Mouse (Mus musculus) adipocyte (in vitro differentiated cells): ENCODE measurements at regions not wholly inside any gene's neighbourhood (a gene's known extent, or its start where the extent isn't known, plus 50 kb on each side); places are given as distances from the start of the nearest gene placed in this dataset.

Source experiments
- DNase-seq: peaks from one replicate; pipeline ENCODE4 v3.0.0-alpha.2; 2016; ENCODE audit warnings: low spot score

DNA sequence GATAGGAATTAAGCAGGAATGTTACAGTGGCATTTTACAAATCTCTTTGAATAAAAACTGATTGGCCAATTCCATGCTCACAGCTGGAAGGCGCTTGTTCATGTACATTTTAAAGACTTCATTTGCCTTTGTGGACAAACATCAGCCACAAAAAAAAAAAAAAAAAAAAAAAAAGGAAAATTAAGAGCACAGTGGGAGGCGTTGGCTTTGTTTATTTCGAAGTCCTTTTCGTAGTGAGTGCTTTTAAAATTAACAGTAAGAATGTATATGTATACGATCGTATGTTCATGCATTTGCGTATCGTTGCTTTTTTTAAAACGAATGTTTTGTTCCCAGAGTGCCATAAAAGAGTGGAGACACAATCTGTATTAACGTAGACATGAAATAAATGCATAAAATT is 250.6 kb upstream of the Nfe2l3 start:
- DNase-seq: no peak

DNA sequence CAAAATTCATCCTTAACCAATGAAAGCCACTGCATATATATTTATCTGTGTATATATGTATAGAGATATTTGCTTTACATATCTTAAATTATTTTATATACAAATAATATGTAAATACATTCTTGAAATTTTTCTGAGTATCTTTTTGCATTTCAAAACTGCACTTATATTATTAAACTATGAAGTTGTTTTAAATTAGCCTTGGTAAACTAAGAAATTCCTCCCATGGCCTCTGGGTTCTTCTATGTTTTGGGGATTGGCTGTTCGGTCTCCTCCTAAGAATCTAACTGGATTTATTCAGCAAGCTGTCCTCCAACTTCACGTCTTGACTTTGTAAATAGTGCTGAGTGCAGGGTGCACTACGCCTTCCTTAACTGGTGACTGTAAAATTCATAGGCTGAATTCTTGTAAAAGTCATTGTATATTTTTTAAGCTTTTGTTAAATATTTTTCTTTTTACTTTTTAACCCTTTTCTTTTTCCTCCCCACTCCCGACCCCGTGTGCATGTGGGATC is 249.6 kb upstream of the Nfe2l3 start:
- DNase-seq: no peak

DNA sequence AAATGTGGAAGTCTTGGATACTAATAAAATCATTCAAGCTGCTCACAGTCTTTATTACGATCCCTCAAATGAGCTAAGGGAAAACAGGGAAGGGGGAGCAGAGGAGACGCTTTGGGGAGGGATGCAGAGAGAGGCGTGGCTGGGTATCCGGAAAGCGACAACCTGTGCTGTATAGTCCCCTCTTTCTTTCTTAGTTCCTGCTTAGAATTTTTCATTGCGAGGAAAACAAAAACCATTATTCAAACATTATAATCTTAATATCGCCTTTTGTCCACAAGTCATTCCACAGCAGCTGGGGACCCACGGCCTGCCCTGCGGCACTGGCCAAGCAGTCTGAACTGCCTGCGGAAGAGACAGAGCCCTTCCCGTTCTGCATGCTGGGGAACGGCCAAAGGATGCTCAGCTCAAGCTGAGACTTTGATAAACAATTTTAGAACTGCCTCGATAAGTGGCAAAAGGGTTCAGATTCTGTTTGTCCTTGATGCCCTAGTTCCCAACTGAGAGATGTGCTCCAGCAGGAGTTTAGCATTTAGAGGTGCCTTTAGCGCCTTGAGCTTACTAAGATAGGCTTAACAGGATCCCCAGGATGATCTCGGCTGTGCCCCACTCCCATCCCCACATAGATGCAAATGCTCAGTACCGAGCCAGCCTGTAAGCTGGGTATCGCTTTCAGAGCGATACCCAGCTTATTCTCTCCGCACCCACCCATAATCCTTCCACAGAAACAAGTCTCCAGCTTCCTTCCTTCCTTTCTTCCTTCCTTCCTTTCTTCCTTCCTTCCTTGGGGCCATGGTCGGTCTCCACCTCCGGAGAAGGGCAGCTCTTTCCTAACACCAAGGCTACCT is 248.7 kb upstream of the Nfe2l3 start:
- DNase-seq: no peak

DNA sequence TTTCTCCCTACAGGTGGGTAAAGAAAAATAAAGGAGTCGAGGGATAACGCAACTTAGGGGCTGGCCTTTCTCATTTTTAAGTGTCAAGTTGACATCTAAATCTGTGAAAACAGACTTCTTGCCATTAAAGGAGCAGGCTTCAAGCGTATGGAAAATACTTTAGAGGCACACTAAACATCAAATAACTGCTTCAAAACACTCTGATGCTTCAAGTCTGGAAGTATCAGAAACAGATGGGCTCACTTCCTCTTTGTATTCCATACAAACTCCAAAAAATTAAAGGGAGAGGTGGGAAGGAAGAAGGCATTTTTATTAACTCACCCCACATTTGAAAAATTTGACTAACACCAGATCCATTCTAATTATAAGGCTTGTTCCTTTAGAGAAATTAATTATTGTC is 248.0 kb upstream of the Nfe2l3 start:
- no peak for DNase-seq

DNA sequence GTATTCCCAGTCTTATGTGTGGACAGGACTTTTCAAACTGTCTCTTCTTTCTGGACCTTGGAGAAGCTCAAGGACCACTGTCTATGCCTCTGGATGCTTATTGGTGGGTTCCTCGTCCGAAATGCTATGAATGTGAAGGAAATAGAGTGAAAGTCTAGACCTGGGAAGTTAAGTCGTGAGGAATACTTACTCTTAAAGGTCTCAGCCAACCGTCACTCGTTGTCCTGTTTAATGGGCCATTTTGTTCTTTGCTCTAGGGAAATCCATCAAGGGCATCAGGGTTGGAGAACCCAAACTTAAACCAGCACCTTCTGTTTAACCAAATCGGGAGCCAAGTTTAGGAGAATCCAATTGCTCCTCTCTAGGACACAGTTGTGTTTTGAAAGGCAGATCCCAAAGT is 247.3 kb upstream of the Nfe2l3 start:
- DNase-seq: no peak

DNA sequence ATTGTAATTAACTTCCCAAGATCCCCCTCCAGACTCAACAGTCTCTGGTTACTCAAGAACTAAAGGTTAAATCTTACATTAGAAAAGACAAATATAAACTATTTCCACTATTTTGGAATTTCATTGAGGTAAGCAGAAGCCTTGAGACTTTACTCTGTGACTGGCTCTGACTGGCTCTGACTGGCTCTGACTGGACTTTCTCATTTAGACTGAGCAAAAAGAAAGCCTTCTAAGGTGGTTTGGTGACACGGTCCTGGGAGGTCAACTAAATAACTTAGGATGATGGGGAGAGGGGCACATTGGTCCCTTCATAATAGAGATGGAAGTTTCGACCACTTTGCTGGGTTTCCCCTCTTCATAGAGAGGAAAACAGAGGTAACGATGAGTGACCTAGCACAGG is 243.3 kb upstream of the Nfe2l3 start:
- no peak for DNase-seq

DNA sequence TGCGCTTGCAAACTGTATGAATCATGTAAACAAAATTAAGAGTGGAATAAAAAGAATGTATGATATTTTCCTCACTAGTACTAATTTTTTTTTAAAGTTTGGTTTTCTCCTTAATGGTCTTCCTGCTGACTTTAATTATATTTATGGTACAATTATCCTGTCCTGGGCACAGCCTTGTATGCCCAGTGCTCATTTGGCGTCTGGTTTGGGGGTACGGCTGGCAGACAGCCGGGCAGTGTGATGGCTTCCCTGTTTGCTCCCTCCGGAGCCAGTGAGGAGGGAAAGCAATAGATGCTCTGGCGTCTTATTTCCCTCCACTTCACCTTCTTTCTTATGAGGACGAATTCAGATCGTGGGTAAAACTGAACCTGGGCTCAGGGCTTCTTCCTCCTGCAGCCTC is 239.6 kb upstream of the Nfe2l3 start:
- no peak for DNase-seq

DNA sequence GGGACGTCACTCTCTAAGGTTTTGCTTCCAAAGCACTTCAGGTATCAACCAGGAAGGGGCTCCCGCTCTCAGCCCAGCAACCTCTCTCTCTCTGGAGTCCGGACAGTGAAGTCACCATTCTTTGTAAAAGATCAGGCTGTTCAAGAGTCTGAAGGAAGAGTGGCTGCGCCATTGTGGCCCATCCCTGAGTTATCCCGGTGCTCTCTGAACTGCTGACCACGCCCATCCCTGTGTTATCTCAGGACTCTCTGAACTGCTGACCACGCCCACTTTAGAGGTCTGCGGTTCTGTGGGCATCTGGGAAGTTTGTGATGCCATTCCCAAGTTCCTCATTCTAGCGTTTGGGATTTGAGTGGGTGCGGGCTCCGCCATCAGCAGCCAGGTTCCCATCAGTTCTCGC is 239.1 kb upstream of the Nfe2l3 start:
- DNase-seq: no peak

DNA sequence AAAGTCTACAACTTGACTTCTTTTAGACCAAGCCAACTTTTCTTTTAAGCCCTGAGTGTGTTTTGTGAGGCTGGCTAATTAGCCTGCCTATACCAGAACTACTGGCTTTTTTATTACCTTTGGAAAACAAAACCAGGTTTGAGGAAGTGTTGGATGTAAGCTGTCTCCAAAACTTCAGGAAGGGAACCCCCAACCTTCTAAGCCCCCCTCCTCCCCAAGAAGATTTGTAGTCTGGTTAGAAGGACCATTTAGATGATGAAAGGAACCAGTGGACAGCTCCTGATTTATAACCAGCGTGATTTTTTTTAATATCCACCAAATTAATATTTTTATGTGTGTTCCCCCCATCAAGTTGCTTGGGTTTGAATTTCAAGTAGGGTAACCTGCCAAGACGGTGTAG is 236.1 kb upstream of the Nfe2l3 start:
- no peak for DNase-seq

DNA sequence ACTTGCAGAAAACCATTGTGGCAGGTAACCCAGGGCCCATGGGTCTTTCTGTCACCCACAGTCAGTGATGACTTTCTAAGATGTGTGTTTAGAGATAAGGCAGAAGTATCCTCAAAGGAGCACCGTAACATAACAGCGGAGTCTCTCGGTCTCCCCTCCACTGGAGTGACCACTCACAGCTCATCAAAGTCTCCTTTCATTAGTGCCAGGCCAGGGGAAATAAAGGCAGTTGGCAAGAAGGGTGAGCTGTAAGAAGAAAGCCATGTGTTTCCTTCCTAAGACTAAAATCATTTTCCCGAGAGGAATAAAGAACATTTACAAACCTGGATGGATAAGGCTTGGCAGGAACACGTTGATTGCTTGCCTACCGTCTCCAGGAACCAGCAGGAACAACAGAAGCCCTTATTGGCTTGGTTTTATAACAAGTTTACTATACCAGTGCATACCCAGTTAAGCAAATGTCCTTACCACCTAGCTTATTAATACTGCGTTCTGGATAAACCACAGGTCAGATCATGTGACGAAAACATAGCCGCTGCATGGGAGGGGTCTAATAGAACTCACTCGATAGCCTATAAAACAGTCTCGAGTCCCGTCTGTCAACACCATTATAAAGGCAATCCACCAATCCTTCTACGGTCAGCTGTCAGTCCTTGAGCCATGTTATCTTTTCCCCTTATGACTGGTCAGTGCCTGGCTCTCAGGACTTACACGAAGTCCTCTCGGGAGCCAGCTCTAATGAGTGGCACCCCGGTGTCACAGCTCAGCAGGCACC is 235.3 kb upstream of the Nfe2l3 start:
- DNase-seq: no peak

DNA sequence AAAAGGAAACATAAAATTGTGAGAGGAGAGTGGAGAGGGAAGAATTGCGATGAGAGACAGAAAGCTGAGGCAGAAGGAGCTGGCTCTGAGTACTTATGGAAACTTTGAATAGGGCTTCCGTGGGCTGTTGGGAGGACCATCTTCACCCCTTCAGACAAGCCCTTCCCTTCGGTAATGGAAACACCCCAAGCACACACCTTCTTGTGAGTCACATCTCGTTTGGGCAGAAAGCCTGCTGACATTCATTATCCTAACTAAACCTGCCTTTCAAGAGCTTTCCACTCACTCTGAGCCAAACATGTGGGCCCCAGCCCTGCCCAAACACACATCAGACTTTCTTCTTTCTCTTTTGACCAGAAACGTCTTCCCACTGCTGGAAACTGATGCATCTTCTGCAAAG is 232.3 kb upstream of the Nfe2l3 start:
- no peak for DNase-seq

DNA sequence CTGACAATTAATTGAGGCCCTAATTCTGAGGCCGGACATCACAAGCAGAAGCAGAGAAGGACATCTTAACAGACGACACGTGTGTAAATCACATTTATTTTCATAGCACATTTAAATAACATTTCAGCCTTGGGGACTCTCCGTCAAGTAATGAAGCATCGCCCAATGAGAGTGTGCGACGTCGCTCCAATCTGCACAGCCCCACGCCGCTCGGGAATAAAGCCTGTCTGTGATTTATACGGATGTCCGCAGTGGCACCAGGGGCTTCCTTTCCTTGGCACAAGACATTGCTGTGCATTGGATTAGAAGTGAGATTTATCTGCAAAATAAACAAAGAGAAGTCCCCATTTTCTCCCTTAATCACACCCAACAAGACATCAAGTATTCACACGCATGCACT is 231.6 kb upstream of the Nfe2l3 start:
- no peak for DNase-seq

DNA sequence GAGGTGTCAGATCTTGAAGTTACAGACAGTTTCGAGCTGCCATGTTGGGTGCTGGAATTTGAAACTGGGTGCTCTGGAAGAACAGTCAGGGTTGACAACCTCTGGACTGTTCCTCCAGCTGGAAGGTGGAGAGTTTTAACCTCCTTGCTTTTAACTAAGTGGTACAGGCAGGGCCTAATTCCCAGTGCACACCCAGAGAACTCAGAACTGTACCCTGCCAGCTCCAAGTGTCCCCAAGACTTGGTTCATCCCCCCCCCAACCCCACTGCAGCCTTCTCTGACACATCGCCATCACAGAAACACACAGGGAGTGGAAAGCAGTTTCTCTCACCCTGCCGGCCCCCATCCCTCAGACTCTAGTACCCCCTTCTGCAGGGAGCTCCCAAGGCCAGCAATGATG is 228.2 kb upstream of the Nfe2l3 start:
- no peak for DNase-seq

DNA sequence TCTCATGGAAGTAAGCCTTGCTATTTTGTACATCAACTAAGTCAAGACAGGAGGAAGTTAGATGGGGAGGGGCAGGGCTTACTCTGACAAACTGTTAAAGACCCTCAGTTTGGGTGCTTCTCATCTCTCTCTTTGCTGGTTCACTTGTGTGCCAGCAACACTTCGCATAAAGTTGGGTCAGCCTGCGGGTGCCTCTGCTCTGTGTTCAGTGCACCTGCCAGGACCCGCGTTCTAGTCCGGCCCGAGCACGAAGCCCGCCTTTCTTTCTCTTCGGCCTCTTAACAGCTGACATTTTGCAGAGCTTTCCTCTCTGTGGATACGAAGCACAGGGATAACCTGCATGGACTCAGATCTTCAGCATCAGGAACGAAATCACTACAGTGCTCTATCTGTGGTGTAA is 227.1 kb upstream of the Nfe2l3 start:
- DNase-seq: no peak

DNA sequence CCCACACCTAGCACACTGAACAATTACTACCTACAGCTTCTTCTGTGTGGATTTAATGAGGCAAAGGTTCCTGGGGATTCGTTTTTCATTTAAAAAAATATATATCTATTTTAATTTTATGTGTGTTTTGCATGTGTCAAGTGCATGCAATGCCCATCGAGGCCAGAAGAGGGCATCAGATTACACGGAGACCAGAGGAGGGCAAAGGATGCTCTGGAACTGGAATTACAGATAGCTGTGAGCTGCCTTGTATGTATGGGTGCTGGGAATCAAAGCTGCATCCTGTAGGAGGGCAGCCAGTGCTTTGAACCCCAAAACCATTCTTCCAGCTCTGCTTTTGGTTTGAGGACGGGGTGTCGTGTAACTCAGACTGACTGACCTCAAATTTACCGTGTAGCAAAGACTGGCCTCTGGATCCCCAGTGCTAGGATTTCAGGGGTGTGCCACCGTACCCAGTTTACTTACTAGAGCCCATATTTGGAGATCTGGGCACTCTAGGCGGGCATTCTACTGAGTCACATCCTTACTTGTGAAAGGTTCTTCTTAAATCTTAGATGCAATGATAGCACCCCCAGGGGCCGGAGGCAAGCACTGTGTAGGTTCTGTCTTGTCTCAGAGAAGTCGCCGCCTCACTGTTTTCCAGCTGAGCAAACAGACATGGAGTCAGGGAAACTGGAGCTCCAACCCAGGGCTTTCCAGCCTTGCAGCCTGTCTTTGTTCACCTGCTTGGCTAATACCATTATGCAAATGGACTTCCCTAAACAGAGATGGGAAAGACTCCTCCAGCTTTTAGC is 225.6 kb upstream of the Nfe2l3 start:
- DNase-seq: peak; percentile 77

DNA sequence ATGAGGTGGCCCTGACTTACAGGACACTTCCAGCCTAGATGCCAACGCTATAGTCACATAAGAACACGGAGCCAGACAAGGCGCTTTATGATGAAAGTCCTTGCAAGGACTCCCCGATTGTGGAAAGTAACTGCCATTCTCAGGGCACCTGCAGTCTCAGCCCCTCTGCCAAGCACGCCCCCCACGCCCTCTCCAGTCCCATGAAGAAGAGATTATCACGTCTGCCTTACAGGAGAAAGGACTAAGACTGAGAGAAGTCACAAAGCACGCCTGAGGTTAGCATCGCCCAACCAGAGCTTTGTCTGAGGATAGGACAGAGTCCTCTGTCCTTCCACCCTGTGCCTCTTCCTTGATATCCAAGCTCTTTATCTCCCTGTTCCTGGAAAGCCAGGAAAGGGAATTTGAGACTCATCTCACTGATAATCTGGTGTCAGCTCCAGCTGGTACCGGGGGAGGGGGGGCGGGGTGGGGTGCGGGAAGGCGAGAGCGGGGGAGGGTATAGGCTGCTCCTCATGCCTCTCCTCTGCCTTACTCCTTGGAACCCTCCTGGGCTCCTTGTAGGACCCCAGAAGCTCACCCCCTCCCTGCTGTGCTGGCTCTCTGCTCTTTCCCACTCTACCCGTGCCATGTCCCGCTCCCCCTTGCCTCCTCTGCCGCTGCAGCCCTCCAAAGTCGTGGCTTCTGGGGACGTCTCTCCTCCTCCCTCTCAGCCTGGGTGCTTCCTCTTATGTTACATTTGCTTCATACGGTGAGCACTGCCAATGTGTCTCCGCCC is 224.7 kb upstream of the Nfe2l3 start:
- DNase-seq: no peak

DNA sequence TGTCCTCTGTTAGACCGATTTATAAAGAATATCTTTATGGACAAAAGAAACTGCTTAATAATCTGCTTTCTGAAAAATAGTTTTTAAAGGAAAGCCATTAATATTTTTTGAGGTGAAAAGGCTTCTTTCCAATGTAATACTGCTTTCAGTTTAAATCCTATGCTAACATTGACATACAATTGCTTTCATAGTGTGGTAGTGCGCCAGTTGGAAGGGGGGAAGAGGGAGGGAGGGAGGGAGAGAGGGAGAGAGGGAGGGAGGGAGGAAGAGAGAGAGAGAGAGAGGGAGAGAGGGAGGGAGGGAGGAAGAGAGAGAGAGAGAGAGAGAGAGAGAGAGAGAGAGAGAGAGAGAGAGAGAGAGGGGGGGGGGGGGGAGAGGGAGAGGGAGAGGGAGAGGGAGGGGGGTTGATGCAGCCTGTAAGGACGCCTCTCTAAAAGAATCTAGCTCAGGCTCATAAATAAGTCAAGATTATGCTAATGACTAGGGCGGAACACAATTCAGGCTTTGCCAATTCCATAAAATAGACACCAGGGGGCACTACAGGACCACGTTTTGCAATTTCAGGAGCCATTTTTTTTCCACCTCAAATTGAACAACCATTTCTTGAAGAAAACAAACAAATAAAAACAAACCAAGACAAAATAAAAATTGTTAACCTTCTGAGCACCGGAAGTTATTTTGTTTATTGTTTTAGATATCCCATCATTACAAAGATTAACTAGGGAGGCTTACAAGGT is 223.6 kb upstream of the Nfe2l3 start:
- DNase-seq: peak; percentile 98

DNA sequence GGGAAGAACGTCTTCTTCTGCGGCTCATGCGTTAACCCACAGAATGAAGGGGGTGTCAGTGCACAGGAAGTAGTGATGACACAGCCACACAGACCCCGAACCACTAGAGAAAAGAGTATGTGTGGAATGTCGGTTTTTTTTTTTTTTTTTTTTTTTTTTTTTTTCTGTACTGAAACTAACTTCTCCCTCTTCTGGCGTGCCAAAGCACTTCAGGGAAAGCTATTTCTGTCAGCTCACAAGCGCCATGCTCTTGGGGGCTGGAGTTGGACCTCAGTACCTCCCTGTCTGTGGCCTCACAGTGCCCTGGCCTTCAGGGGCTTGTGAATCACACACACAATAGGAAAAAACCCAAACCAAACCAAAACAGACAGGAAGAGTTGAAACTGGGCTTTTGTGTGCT is 221.1 kb upstream of the Nfe2l3 start:
- peak; percentile 80 for DNase-seq

DNA sequence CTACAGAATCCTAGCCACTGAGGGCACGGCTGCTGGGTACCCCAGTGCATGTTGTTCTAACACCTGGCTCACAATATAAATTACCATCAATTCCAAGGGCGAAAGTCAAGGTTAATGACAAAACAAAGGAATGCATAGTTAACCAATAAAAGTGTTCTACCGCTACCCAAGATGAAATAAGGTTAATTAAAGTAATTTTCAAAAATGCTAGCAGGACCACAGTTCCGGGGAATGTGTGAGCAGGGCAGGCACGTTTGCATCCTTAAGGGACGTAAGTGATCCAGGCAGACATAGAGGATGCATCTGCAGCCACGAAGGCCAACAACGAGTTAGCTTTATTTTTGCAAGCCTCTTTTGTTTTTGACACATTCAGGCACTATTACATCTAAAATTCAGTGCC is 220.3 kb upstream of the Nfe2l3 start:
- no peak for DNase-seq

DNA sequence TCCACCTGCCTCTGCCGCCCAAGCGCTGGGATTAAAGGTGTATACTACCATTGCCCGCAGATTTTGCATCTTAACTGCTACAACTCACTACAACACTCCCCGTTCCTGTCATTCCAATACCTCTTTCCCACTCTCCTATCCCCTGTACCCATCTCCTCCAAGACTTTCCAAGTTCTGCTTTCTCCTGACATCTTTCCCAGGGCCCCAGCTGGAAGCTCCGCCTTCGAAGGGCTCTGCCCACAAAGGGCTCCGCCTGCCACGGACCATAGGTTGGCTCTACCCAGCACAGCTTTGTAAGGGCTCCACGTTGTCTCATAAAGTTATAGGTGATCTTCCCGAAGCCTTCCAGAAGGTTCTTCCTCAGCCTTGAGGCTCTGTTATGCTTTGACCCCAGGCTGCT is 217.1 kb upstream of the Nfe2l3 start:
- no peak for DNase-seq

DNA sequence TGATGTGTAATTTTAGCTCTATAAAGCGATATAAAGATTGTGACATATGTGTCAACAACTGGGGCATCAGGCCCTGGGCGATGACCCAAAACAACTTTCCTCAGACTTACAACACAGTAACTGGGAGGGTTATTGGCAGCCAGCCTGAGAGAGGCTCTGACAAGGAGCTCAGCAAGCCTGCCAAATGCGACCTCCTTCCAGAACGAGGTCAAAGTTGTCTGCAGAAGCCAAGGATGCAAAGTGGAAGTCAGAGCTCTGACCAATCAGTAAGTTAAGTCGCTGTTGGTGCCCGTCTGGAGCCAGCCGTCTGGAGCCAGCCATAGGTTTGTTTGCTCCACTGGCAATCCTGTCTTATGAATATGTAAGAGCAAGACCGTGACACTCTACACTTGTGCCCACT is 216.0 kb upstream of the Nfe2l3 start:
- peak; percentile 100 for DNase-seq
